Mouse (Mus musculus): ENCODE data around the gene Tmem191c. TPM values are rescaled to one million over a fixed set of nuclear protein-coding genes. Genes with fewer than 3 reads are reported as not detected.

The Tmem191c gene
- polyA plus RNA-seq, 1 experiment from 2014 or later = 9.9 TPM

GRCm38 (mm10) chr16:17312531-17312930, 36.7 kb downstream of the Tmem191c start:
- H3K9me3 ChIP-seq (replicated peaks) = no peaks in the 10 kb centered on the region
- H3K27me3 ChIP-seq (ENCODE audit: low read depth, poor library complexity, severe bottlenecking) = no peaks in the 10 kb centered on the region
- no peak for DNase-seq (ENCODE audit: low spot score)
- no peak overlapping the region for H3K4me3 ChIP-seq
- H3K36me3 ChIP-seq = peaks cover 92% of the 10 kb centered on the region
- no peaks in the 10 kb centered on the region for H3K4me1 ChIP-seq
- 95% methylated on average over 5 of the region's 5 CpGs for WGBS
- H3K27ac ChIP-seq (replicated peaks) = no peak overlapping the region

DNA sequence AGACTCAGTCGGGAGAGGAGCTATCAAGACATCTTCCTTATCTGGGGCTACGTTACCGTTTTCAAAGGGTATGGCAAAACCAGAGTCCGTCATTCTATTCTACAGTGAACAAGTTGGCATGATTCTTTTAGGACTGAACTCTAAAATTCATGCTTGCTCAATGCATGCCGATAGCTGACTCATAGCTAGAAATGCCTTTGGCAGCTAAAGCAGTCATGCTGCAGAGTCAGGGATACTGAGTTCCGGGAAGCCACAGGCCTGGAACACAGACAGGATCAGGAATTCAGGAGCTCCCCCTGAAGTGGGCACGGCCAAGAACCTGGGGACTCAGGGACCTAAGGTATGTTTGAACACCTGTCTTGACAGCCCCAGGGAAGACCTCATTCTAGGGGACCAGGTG, 40.7 kb downstream of the Tmem191c start:
- peaks cover 75% of the 10 kb centered on the region for H3K36me3 ChIP-seq
- no peak for DNase-seq (ENCODE audit: low spot score)
- no peaks in the 10 kb centered on the region for H3K4me1 ChIP-seq
- H3K27ac ChIP-seq (replicated peaks) = no peak overlapping the region
- WGBS = 92% methylated on average over 7 of the region's 7 CpGs
- no peak overlapping the region for H3K4me3 ChIP-seq
- no peaks in the 10 kb centered on the region for H3K27me3 ChIP-seq (ENCODE audit: low read depth, poor library complexity, severe bottlenecking)
- H3K9me3 ChIP-seq (replicated peaks) = no peaks in the 10 kb centered on the region

DNA sequence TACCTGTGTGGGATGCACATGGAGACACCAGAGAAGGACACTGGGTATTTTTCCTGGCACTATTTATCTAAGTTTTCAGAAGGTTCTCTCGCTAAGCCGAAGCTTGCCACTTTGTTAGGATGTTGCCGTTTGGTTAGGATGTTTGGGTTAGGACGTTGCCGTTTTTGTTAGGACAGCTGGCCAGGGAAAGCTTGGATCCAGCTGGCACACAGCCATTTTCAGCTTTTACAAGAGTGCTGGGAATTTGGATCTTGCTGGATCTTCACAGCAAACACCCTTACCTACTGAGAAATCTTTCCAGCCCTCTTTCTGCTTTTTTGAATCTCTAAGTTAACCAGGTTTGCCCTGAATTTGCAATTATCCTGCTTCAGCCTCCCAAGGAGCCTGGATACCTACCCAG, 45.6 kb downstream of the Tmem191c start:
- Histone ChIP-seq H3K4me3 (no peak overlapping the region), H3K27ac (replicated peaks) (no peak overlapping the region), H3K27me3 (ENCODE audit: low read depth, poor library complexity, severe bottlenecking) (no peaks in the 10 kb centered on the region), H3K36me3 (peaks cover 62% of the 10 kb centered on the region), H3K4me1 (no peaks in the 10 kb centered on the region), H3K9me3 (replicated peaks) (no peaks in the 10 kb centered on the region)
- WGBS = 86% methylated on average over 5 of the region's 5 CpGs
- DNase-seq (ENCODE audit: low spot score) = no peak

DNA sequence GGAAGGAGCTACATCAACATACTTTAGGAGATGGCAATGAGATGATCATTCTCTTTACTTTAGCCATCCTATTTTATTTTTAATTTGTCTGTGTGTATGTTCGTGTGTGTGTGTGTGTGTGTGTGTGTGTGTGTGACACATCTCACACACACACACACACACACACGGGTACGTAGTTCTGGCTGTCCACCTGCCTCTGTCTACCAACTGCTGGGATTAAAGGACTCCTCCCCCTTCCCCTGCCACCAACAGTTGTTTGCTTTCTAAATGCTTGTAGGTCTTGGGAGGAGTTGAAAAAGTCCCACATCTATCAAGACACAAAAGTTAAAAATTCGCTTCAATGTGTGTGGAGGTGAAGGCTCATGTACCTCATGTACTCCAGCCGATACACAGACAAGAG, 48.9 kb downstream of the Tmem191c start:
- DNase-seq (ENCODE audit: low spot score) = no peak
- H3K36me3 ChIP-seq = peaks cover 47% of the 10 kb centered on the region
- 89% methylated on average over 5 of the region's 5 CpGs for WGBS
- no peaks in the 10 kb centered on the region for H3K4me1 ChIP-seq
- no peaks in the 10 kb centered on the region for H3K27me3 ChIP-seq (ENCODE audit: low read depth, poor library complexity, severe bottlenecking)
- H3K4me3 ChIP-seq = no peak overlapping the region
- no peaks in the 10 kb centered on the region for H3K9me3 ChIP-seq (replicated peaks)
- no peak overlapping the region for H3K27ac ChIP-seq (replicated peaks)

DNA sequence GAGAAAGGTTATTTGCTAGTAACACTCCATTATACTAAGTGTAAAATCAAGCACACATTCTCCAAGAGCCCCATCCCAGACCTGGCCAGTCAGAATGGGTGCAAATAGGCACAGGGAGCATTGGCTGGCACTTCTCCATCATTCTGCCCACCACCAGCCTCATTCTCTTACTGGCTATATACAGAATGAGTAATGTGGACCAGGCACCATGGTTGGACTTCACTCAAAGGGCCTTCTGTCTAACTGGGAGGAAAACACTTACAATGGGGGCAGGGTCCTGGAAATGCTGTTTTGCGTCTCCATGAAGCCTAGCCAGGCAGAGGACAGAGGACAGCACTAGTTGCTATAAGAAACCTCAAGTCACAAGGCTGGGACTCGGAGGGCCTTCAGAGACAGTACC, 50.2 kb downstream of the Tmem191c start:
- DNase-seq (ENCODE audit: low spot score) = no peak
- 89% methylated on average over 2 of the region's 2 CpGs for WGBS
- Histone ChIP-seq H3K4me3 (no peak overlapping the region), H3K27ac (replicated peaks) (no peak overlapping the region), H3K36me3 (peaks cover 48% of the 10 kb centered on the region), H3K27me3 (ENCODE audit: low read depth, poor library complexity, severe bottlenecking) (no peaks in the 10 kb centered on the region), H3K9me3 (replicated peaks) (no peaks in the 10 kb centered on the region), H3K4me1 (no peaks in the 10 kb centered on the region)

DNA sequence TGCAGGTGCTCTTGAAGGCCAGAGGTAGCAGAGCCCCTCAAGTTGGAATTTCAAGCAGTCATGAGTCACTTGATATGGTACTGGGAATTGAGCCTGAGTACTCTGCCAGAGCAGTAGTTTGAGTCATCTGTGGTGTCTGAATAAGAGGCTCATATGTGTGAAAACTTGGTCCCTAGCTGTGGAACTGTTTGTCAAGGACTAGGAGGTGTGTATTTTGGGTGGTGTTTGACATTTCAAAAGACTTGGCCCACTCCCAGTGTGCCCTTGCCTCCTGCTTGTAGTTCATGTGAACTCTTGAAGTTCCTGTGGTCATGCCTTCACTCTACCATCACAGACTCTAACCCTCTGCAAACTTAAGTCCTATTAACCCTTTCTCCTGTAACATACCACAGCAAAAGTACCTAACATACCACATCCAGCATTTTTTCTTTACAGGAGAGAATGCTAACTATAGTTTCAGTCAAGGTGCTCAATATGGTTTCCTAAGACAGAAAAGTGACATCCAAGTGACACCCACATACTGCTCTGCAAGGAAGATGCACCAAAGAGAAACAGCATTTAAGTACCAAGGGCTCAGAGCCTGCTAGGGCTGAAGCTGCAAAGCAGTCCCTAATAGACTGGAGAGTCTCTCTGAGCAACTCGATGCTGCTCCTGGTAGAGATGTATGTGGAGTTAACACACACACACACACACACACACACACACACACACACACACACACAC, 54.1 kb downstream of the Tmem191c start:
- H3K27ac ChIP-seq (replicated peaks) = no peak overlapping the region
- no peak for DNase-seq (ENCODE audit: low spot score)
- no peaks in the 10 kb centered on the region for H3K9me3 ChIP-seq (replicated peaks)
- 95% methylated on average over 1 of the region's 1 CpGs for WGBS
- peaks cover 17% of the 10 kb centered on the region for H3K36me3 ChIP-seq
- H3K4me3 ChIP-seq = no peak overlapping the region
- H3K27me3 ChIP-seq (ENCODE audit: low read depth, poor library complexity, severe bottlenecking) = no peaks in the 10 kb centered on the region
- no peaks in the 10 kb centered on the region for H3K4me1 ChIP-seq

DNA sequence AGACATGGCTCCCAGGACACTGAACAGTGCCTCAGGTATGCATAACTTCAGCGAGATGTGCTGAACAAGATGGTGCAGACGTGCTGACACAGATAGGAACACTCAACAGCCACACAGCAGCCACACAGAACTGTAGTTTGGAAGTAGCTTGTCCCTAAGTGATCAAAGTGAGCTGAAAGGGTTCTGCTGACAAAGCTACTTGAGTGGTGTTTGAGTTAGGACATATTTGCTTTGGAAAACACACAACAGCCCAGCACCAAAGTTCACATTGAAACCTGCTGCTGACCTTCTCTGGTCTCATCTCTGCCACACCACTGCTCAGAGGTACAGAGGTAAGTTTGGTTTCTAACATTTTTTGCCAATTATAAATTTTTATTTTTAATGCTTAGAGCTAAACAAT, 55.2 kb downstream of the Tmem191c start, which contains the start of gene Serpind1:
TSS of gene Serpind1 (plus strand) at position 256 of the 400 bp plus-strand sequence.
- H3K27ac ChIP-seq (replicated peaks) = no peak within 1 kb of the TSS
- 82% methylated on average over 2 of the region's 2 CpGs for WGBS
- no peaks in the 10 kb centered on the region for H3K4me1 ChIP-seq
- H3K9me3 ChIP-seq (replicated peaks) = no peaks in the 10 kb centered on the region
- no peak within 1 kb of the TSS for H3K4me3 ChIP-seq
- no peaks in the 10 kb centered on the region for H3K27me3 ChIP-seq (ENCODE audit: low read depth, poor library complexity, severe bottlenecking)
- DNase-seq (ENCODE audit: low spot score) = no peak
- peaks cover 15% of the 10 kb centered on the region; the same call in 1 of the 2 replicates for H3K36me3 ChIP-seq

DNA sequence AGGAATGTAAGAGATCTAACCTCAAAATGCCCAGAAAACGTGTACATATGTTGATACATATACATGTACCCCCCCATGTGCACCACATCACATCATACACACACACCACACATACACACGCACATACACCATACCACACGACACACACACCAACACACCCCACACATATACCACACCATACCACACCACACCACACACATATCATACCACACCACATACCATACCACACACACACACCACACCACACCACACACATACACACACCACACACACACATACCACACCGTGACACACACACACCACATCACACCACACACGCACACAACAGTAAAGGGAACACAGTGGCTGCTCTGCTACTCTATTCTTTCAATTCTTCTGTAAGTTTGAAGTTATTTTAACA, 56.0 kb downstream of the Tmem191c start:
- H3K36me3 ChIP-seq = peaks cover 20% of the 10 kb centered on the region
- no peak for DNase-seq (ENCODE audit: low spot score)
- no peaks in the 10 kb centered on the region for H3K4me1 ChIP-seq
- WGBS = 90% methylated on average over 5 of the region's 5 CpGs
- H3K4me3 ChIP-seq = no peak overlapping the region
- no peaks in the 10 kb centered on the region for H3K9me3 ChIP-seq (replicated peaks)
- H3K27ac ChIP-seq (replicated peaks) = no peak overlapping the region
- no peaks in the 10 kb centered on the region for H3K27me3 ChIP-seq (ENCODE audit: low read depth, poor library complexity, severe bottlenecking)

Other genes with a start within 250 kb of the Tmem191c start
- 99.1 and 109 TPM in 2 replicates for gene Ypel1, start 206.4 kb upstream of the Tmem191c start, polyA plus RNA-seq (2016; fragmentation: Nextera tagmentation; extraction: Ambion mirVana)
- gene Ppil2, start 164.8 kb upstream of the Tmem191c start, polyA plus RNA-seq (2016; fragmentation: Nextera tagmentation; extraction: Ambion mirVana) = 149 and 170 TPM in 2 replicates
- gene 2610318N02Rik, start 150.9 kb upstream of the Tmem191c start, polyA plus RNA-seq (2016; fragmentation: Nextera tagmentation; extraction: Ambion mirVana) = 153 and 184 TPM in 2 replicates
- 101 and 136 TPM in 2 replicates for gene Sdf2l1, start 143.7 kb upstream of the Tmem191c start, polyA plus RNA-seq (2016; fragmentation: Nextera tagmentation; extraction: Ambion mirVana)
- 5.4 and 6.8 TPM in 2 replicates for gene Ydjc, start 131.5 kb upstream of the Tmem191c start, polyA plus RNA-seq (2016; fragmentation: Nextera tagmentation; extraction: Ambion mirVana)
- gene Ccdc116, start 128.8 kb upstream of the Tmem191c start, polyA plus RNA-seq (2016; fragmentation: Nextera tagmentation; extraction: Ambion mirVana) = 0.39 and 0.57 TPM in 2 replicates
- 412 and 424 TPM in 2 replicates for gene Ube2l3, start 73.4 kb upstream of the Tmem191c start, polyA plus RNA-seq (2016; fragmentation: Nextera tagmentation; extraction: Ambion mirVana)
- 1.4 and 2.2 TPM in 2 replicates for gene Rimbp3, start 67.5 kb upstream of the Tmem191c start, polyA plus RNA-seq (2016; fragmentation: Nextera tagmentation; extraction: Ambion mirVana)
- 17.3 and 19.3 TPM in 2 replicates for gene Hic2, start 42.5 kb upstream of the Tmem191c start, polyA plus RNA-seq (2016; fragmentation: Nextera tagmentation; extraction: Ambion mirVana)
- 0.09 and 0.29 TPM in 2 replicates for gene Serpind1, start 55.3 kb downstream of the Tmem191c start, polyA plus RNA-seq (2016; fragmentation: Nextera tagmentation; extraction: Ambion mirVana)
- gene Snap29, start 129.9 kb downstream of the Tmem191c start, polyA plus RNA-seq (2016; fragmentation: Nextera tagmentation; extraction: Ambion mirVana) = 11.3 and 13.7 TPM in 2 replicates
- 34.3 and 43.9 TPM in 2 replicates for gene Pi4ka, start 130.2 kb downstream of the Tmem191c start, polyA plus RNA-seq (2016; fragmentation: Nextera tagmentation; extraction: Ambion mirVana)
- gene Crkl, start 175.9 kb downstream of the Tmem191c start, polyA plus RNA-seq (2016; fragmentation: Nextera tagmentation; extraction: Ambion mirVana) = 69.2 and 71.6 TPM in 2 replicates
- 2.6 and 3.5 TPM in 2 replicates for gene Aifm3, start 213.5 kb downstream of the Tmem191c start, polyA plus RNA-seq (2016; fragmentation: Nextera tagmentation; extraction: Ambion mirVana)
- 87.3 and 101 TPM in 2 replicates for gene Lztr1, start 232.6 kb downstream of the Tmem191c start, polyA plus RNA-seq (2016; fragmentation: Nextera tagmentation; extraction: Ambion mirVana)